ENCODE assay signal across 26 mouse cellular contexts in the genomic region with DNA sequence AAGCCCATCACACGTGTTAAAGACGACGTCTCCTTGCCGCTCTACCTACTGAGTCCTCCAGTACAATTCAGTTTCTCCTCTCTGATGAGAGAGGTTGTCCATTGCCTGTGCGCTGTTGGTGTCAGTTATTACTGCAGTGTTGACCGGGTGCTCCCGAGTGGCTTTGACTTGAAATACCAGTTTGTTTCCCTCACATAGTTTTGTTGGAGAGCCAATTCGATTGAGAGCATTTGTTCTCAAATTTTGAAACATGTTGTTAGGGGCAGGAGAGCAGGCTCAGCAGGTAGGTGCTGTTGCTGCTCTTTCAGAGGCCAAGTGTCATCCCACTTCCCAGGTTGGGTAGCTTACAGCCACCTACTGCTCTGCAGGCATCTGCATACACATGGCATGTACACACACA. TPM values are rescaled to one million over a fixed set of nuclear protein-coding genes. Genes with fewer than 3 reads are reported as not detected.
DNase-seq lines count a peak whose midpoint lies in the region; ATAC-seq and TF ChIP-seq lines count a peak whose summit lies in the region.
"Had no signal": no experiment of that assay in that cellular context is flagged by ENCODE, and none has a peak within 500 bp of the region (broad histone marks: within the 10 kb centered on the region; RNA-seq: fewer than 3 reads in every experiment).

No protein-coding gene starts in this region.

- 0 out of 2 replicates have a peak, but pooled peaks cover 6% of the 10 kb centered on the region for H3K36me3 ChIP-seq in lung, postnatal 0 days (ENCODE audit: insufficient read depth, low read length)
- no peaks in the 10 kb centered on the region for H3K36me3 ChIP-seq in hindbrain, embryonic 11.5 days (ENCODE audit: control insufficient read depth, insufficient read depth, low read length)

- TF ChIP-seq EP300 in lung, postnatal 0 days (IDR thresholded peaks at IDR 0.05), result no peak

- DNase-seq in heart, adult 11 months, result peak; percentile 65
- DNase-seq in heart, postnatal 10 days, result no peak
- peak; percentile 58 for DNase-seq in lung, postnatal 0 days (ENCODE audit: low spot score)
- no peak for DNase-seq in lung, postnatal 10 days
- peak; percentile 52 for DNase-seq in lung, postnatal 36 days
- no peak for DNase-seq in lung, adult 2 months
- DNase-seq in hindbrain, embryonic 11.5 days (ENCODE audit: low spot score), result no peak
- DNase-seq: adrenal gland, adult 8-10 months; adrenal gland, postnatal 14 days; adrenal gland, postnatal 36 days; B cell, adult 2 months; cerebellum, adult 11-12 months; cerebellum, adult 2 months; cerebellum, adult 9-10 months; cerebellum, postnatal 10 days; cerebellum, postnatal 25 days had no signal

- H3K4me1 ChIP-seq in lung, postnatal 0 days (ENCODE audit: insufficient read depth, low read depth, low read length), result no peaks in the 10 kb centered on the region
- no peaks in the 10 kb centered on the region; the same call in 1 of the 2 replicates for H3K4me1 ChIP-seq in lung, adult 2 months (ENCODE audit: control insufficient read depth, insufficient read depth, low read length)
- H3K4me1 ChIP-seq in hindbrain, embryonic 11.5 days (replicated peaks; ENCODE audit: control insufficient read depth, insufficient read depth, low read length), result no peaks in the 10 kb centered on the region
- H3K4me1 ChIP-seq: embryonic facial prominence, embryonic 10.5 days; embryonic facial prominence, embryonic 12.5 days; forebrain, embryonic 10.5 days; forebrain, embryonic 12.5 days had no signal

- intact Hi-C loops in heart, postnatal 10 days (cut with DNase I), result no loop called here

- TF ChIP-seq CTCF in lung, postnatal 0 days (IDR thresholded peaks at IDR 0.05), result no peak
- TF ChIP-seq CTCF in lung, adult 2 months (IDR thresholded peaks at IDR 0.05; ENCODE audit: insufficient read depth, low read length), result no peak

- ATAC-seq in lung, postnatal 0 days, result peak; percentile 44
- no peak for ATAC-seq in hindbrain, embryonic 11.5 days (ENCODE audit: low FRiP score)
- ATAC-seq: activated CD4-positive, CD25-positive, alpha-beta regulatory T cell, adult 4 months; CD4-positive, CD25-positive, alpha-beta regulatory T cell, adult 4 months; forebrain, embryonic 14.5 days; Patski had no signal

- no peaks in the 10 kb centered on the region for H3K27me3 ChIP-seq in lung, postnatal 0 days (replicated peaks; ENCODE audit: insufficient read depth, low read length)
- H3K27me3 ChIP-seq in hindbrain, embryonic 11.5 days (ENCODE audit: control insufficient read depth, insufficient read depth, low read length), result no peaks in the 10 kb centered on the region
- H3K27me3 ChIP-seq: CH12.LX; embryonic facial prominence, embryonic 12.5 days; forebrain, embryonic 12.5 days; Patski had no signal

- H3K9ac ChIP-seq in lung, postnatal 0 days (replicated peaks; ENCODE audit: low read depth), result no peak overlapping the region
- H3K9ac ChIP-seq in hindbrain, embryonic 11.5 days (ENCODE audit: low read depth, low read length), result no peak overlapping the region
- H3K9ac ChIP-seq: embryonic facial prominence, embryonic 12.5 days; forebrain, embryonic 12.5 days had no signal

- H3K4me3 ChIP-seq in lung, postnatal 0 days (ENCODE audit: low read depth, low read length), result no peak overlapping the region
- H3K4me3 ChIP-seq in lung, adult 2 months (replicated peaks; ENCODE audit: extremely low read depth, low read depth, low read length), result no peak overlapping the region
- no peak overlapping the region for H3K4me3 ChIP-seq in hindbrain, embryonic 11.5 days (ENCODE audit: low read depth, low read length)
- H3K4me3 ChIP-seq: embryonic facial prominence, embryonic 10.5 days; embryonic facial prominence, embryonic 12.5 days; forebrain, embryonic 10.5 days; forebrain, embryonic 12.5 days had no signal

- TF ChIP-seq POLR2A in lung, adult 2 months (IDR thresholded peaks at IDR 0.05; ENCODE audit: borderline replicate concordance, extremely low read depth, low read depth, low read length), result no peak

- H3K27ac ChIP-seq in lung, postnatal 0 days (ENCODE audit: low read length), result no peak overlapping the region
- H3K27ac ChIP-seq in hindbrain, embryonic 11.5 days (ENCODE audit: low read depth, low read length), result no peak overlapping the region
- H3K27ac ChIP-seq: embryonic facial prominence, embryonic 10.5 days; embryonic facial prominence, embryonic 12.5 days; forebrain, embryonic 10.5 days; forebrain, embryonic 12.5 days had no signal

- no peak overlapping the region for H3K4me2 ChIP-seq in lung, postnatal 0 days (replicated peaks; ENCODE audit: low read depth, low read length)
- H3K4me2 ChIP-seq in hindbrain, embryonic 11.5 days (replicated peaks; ENCODE audit: low read depth, low read length), result no peak overlapping the region
- H3K4me2 ChIP-seq: embryonic facial prominence, embryonic 12.5 days; forebrain, embryonic 12.5 days had no signal

- H3K9me3 ChIP-seq in lung, postnatal 0 days (ENCODE audit: low read length), result no peaks in the 10 kb centered on the region
- no peaks in the 10 kb centered on the region for H3K9me3 ChIP-seq in hindbrain, embryonic 11.5 days (ENCODE audit: control insufficient read depth, low read length)
- H3K9me3 ChIP-seq: embryonic facial prominence, embryonic 10.5 days; embryonic facial prominence, embryonic 12.5 days; forebrain, embryonic 10.5 days; forebrain, embryonic 12.5 days; G1E had no signal

- 68% methylated on average over 8 of the region's 8 CpGs for WGBS in lung, postnatal 0 days
- 77% methylated on average over 8 of the region's 8 CpGs for WGBS in lung, adult 2 months
- WGBS in hindbrain, embryonic 11.5 days, result 97% methylated on average over 8 of the region's 8 CpGs

RNA-seq across cellular contexts. Expression of gene Psmd6, which starts 37.0 kb away (rescaled TPM):
- 100 to 1,000 TPM in 1 of 2 experiments, 10 to 100 TPM in 1; 97.5 to 103 TPM for total RNA-seq in heart, postnatal 10 days (2021)
- polyA plus RNA-seq in lung, postnatal 0 days (2015; fragmentation: Nextera tagmentation; extraction: Ambion mirVana), result 130 and 132 TPM in 2 replicates
- 18.1 and 23.1 TPM in 2 replicates for polyA plus RNA-seq in lung, adult 2 months (2012; rRNA removed)
- polyA plus RNA-seq in hindbrain, embryonic 11.5 days (2014; fragmentation: Nextera tagmentation; extraction: Ambion mirVana), result 314 and 332 TPM in 2 replicates

Comparison
In these comparisons a context has a peak if more than half of its experiments do, and no peak if none do; other contexts are left out.
1. DNase-seq: peak in heart, adult 11 months (single experiment), lung, postnatal 0 days (single experiment) and lung, postnatal 36 days (single experiment); none in heart, postnatal 10 days (0 of 2), lung, postnatal 10 days (single experiment), lung, adult 2 months (single experiment) and hindbrain, embryonic 11.5 days (single experiment).